Mouse (Mus musculus) adrenal gland, adult 2 months (tissue): Measurements from ENCODE around the gene Gckr. TPM values are rescaled to one million over a fixed set of nuclear protein-coding genes. Genes with fewer than 3 reads are reported as not detected.
"Not testable (repeated sequence)": the region's sequence is repeated elsewhere in the genome, so short reads cannot be mapped to it uniquely, and the experiment has no call there.

Source experiments
- DNase-seq: peaks from one replicate; pipeline ENCODE4 v3.0.0; 2021
- polyA plus RNA-seq: library from polyadenylated mRNA; depleted of rRNA; stranded (reverse); fragments of >200 nt; gene quantifications from 2 replicates; pipeline ENCODE4 v1.2.3, GENCODE M21; 2012; rRNA removed
- total RNA-seq, 2 experiments: library from RNA; stranded (reverse); gene quantifications; 2 replicates each; pipeline ENCODE4 v1.2.3; 2021

The Gckr gene
- total and polyA plus RNA-seq, 3 experiments: 0.20 to 0.61 TPM; not detected in 1

DNA sequence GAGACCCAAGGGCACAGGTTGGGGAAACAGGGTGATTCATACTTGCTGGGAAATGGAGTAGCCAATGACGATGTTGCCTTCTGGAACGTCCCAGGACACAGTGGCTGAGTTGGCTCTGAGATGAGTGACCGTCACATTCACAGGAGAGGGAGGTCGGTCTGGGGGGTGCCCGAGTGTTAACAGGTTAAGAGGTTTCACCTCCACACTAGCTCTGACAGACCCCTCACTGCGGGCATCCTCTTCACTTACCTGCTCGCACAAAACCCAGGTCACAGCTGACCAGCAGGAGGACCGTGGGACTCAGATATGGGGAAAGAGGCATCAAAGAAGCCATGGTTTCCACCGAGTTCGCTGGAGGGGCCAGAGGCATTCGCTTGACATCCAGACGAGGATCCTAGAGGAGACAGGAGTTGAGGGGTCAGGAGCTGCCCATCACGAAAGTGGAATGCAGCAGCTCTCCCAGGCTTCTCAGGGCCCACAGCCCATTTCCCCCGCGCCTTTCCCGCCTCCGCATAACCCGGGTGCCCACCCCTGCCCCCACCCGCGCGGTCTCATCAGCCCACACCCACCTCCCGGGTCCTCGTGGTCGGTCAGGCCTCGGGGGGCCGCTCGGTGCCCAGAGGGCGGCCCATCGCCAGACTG lies 2.2 kb upstream of the Gckr start:
- DNase-seq: peak; percentile 55

DNA sequence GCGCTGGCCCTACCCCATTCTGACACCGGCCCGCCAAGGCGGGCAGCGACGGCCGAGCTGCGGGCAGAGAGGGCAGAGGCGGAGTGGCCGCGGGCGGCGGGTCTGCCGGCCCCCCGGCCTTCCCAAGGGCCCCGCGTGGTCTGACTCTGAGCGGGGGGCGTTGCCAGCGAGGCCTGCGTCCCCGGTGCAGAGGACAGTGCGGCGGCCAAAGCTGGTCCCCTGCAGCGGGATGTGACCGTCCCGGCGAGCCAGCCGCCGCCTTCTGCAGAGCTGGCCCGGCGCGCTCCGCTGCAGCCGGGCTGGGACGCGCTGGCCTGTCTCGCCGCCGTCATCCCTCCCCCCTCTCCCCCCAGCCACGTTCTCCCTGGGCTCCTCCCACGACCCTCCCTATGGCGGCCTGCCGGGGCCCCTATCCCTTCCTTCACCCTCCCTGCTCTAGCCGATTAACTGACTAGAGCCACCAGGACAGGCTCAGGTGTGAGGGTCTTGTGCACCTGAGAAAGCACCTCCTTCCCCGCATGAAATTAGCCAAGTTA lies 1.6 kb upstream of the Gckr start, which contains the start of gene Fndc4:
Fndc4 (minus strand) TSS at position 475 of the 536 bp plus-strand sequence.
- peak; percentile 48 for DNase-seq

DNA sequence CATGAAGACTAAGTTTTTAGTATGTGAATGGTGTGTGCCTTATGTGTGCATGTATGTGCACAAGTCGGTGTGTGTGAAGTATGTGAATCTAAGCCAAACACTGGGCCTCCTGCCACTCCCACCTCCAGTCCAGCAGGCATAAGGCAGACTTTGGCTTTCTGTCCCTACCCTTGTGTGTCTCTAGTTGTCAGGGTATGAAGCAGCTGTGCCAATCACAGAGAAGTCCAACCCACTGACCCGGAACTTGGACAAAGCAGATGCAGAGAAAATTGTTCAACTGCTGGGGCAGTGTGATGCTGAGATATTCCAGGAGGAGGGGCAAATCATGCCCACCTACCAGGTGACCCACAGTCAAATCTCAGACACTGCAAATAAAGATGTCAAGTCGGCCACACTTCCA lies 738 bp downstream of the Gckr start:
- no peak for DNase-seq

DNA sequence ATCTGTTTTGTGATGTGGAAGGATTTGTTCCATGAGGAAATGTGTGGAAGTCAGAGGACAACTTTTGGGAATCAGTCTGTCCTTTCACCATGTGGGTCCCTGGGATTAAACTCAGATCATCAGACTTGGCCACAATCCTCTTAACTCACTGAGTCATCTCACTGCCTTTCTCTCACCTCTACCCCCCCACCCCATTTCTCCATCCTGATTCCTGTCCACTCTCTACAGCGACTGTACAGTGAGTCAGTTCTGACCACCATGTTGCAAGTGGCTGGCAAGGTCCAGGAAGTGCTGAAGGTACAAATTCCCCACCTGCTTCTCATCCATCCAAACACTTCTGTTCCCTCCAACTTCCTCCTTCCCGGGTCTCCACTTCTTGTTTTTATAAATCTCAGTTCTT lies 1.2 kb downstream of the Gckr start:
- DNase-seq: no peak

DNA sequence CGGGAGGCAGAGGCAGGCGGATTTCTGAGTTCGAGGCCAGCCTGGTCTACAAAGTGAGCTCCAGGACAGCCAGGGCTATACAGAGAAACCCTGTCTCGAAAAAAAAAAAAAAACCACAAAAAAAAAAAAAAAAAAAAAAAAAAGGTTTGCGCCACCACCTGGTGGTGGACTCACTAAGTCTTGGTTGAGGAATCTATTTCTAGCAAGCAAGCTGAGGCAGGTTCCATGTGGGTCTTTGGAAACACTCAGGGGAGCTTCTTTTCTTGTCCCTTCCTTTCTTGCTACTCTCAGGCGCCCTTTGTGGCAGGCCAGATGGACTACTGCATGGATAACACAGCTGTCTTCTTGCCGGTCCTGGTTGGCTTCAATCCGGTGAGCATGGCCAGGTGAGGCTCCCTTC lies 4.6 kb downstream of the Gckr start:
- DNase-seq: no peak

DNA sequence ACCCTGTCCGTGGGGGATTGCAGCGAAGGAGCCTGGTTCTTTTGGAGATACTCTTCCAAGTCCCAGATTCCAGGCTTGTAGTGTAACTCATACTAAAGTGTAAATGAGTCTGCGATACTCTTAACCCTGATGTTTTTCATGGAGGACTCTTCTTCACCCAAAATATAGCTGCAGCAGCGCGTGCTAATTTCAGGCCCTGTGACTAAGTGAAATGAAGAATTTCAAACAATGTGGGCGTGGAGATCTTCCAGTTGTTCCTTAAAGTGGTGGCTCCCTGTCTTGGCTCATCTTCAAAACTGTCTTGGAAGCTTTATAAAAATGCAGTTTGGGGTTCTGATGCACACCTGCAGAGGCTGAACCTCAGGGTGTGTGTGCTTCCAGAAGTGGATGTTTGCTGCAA lies 5.8 kb downstream of the Gckr start:
- DNase-seq: no peak

DNA sequence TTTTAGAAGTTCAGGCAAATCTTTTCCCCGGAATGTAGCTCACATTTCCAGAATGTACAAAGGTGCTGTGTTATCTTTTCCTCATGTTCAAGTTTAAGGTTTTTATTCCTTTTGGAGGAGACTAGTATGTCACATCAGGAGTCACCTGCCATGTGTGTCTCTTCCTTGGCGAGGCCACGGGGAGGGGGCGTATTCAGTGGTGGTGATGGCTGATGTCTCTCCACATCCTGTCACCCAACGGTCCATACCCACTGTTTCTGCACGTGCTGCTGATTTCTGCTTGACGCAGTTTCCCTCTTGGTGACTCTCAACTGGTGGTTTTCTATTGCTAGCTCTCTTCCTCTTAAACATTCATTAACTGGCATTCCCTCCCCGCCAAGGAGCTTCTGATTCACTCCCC lies 15.6 kb downstream of the Gckr start:
- DNase-seq: no peak

DNA sequence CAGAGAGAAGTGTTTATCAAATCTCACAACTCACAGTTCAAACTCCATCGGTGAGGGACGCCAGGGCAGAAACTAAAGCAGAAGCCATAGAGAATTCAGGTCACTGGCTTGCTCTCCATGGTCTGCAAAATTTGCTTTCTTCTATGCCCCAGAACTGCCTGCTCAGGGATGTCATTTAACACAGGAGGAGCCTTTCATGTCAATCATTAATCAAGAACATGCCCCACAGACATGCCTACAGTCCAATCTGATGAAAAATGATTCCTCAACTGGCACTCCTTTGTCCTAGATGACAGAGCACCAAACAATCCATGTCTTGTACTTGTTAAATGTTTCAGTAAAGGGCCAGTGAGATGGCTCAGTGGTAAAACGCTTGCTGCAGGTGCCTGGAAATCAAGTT lies 25.5 kb downstream of the Gckr start:
- DNase-seq: no peak

DNA sequence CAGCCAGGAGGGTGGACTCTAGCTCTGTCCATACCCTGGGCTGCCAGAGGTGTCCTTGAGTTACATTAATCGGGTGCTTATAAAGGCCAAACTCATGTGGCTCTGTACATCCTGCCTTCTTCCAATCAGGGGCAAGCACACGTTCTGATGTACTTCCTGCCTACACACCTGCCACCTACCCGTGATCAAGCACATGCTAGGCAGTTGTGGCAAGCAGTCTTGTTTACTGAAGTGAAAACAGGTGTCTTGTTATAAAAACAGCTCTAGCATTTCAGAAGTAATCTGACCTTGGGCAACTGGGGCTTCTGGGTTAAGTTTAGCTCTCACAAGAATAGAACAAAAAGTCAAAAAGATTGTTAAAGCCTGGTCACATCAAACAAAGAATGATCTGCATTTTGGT lies 26.8 kb downstream of the Gckr start:
- DNase-seq: no peak

DNA sequence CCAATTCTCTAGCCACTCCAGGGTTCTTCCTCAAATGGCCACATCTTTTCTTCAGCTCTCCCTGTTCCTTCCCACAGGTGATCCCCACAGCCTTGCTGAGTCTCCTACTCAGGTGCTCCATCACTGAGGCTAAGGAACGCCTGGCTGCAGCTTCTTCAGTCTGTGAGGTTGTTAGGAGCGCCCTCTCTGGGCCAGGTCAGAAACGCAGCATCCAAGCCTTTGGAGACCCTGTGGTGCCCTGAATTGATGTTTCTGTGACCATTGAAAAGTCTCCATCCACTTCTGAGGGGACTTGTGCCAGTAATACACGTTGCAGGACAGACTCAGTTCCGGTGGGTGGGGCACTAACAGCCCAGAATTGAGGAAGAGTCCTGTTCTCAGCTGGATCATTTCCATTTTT lies 29.6 kb downstream of the Gckr start:
- DNase-seq: peak; percentile 4

DNA sequence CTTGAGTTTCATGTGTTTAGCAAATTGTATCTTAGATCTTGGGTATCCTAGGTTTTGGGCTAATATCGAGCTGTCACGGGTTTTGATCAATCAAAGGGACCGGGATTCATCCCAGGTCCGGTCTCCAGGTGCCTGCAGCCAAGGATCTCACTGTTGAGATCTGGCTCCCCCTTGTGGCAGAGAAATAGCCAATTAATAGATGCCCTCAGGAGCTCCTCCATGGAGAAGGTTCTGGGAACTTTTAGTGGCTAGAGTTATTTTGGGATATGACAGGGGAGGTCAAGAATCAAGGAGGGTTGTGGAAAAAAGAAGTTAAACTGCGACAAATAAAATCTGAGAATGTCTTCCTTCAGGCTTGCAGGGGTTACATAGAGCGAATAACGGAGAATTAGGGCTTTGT lies 31.0 kb downstream of the Gckr start:
- peak; percentile 64 for DNase-seq

DNA sequence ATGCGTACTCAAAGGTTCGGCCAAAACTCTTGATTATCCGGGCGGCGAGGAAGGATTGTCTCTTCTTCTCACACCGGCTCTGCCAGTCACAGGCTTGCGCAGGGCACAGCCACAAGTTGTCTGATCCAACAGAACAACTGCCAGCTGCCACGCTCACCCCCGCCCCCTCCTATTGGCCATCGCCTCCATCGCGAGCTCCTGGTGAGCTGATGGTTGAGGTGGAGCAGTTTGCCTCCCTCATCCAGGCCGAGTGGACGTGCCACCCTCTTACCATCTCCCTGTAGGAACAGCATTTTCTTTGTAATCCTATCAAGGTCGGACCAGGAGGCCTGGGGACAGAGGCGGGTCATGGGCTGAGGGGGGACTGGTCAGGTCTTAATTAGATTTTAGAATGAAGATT lies 60.3 kb downstream of the Gckr start:
- DNase-seq: not testable (repeated sequence)

DNA sequence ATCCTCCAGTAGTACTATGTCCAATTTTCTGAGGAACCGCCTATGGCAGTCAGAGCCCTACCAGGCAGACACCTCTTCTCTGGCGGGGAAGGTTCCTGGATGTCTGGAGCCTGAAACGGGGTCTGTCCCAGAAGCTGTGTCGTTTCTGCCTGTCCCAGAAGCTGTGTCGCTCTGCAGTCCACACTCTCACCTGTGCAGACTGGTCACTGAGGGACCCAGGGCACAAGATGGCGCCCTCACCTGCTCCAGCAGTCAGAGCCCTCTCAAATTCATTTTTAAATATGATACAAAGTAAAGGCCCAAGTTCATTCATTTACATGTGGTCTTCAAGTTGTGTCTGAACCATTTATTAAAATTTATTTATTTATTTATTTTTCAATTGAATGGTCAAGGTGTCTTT lies 63.7 kb downstream of the Gckr start:
- no peak for DNase-seq

Other genes starting within 250 kb of the Gckr start
- gene Atraid, start 249.1 kb upstream of the Gckr start, total RNA-seq: 100 to 1,000 TPM; 117 to 125 TPM
- 101 and 114 TPM in 2 replicates for gene Atraid, start 249.1 kb upstream of the Gckr start, polyA plus RNA-seq
- gene Slc5a6, start 248.5 kb upstream of the Gckr start, total RNA-seq: 10 to 100 TPM; 27.7 to 39.6 TPM
- gene Slc5a6, start 248.5 kb upstream of the Gckr start, polyA plus RNA-seq: 88.3 and 93.5 TPM in 2 replicates
- gene Cad, start 242.7 kb upstream of the Gckr start, total RNA-seq: 10 to 100 TPM; 17.5 to 33.1 TPM
- gene Cad, start 242.7 kb upstream of the Gckr start, polyA plus RNA-seq: 43.2 and 48.0 TPM in 2 replicates
- gene Dnajc5g, start 191.2 kb upstream of the Gckr start, total RNA-seq: not detected
- gene Dnajc5g, start 191.2 kb upstream of the Gckr start, polyA plus RNA-seq: not detected in 2 replicates
- gene Slc30a3, start 189.2 kb upstream of the Gckr start, total RNA-seq: not detected
- not detected in 2 replicates for gene Slc30a3, start 189.2 kb upstream of the Gckr start, polyA plus RNA-seq
- not detected for gene Trim54, start 180.7 kb upstream of the Gckr start, total RNA-seq
- gene Trim54, start 180.7 kb upstream of the Gckr start, polyA plus RNA-seq: not detected in 2 replicates
- not detected for gene Ucn, start 158.6 kb upstream of the Gckr start, total RNA-seq
- not detected in 2 replicates for gene Ucn, start 158.6 kb upstream of the Gckr start, polyA plus RNA-seq
- 10 to 100 TPM; 71.0 to 72.1 TPM for gene Mpv17, start 143.2 kb upstream of the Gckr start, total RNA-seq
- 127 and 137 TPM in 2 replicates for gene Mpv17, start 143.2 kb upstream of the Gckr start, polyA plus RNA-seq
- gene Gm29609, start 117.5 kb upstream of the Gckr start, total RNA-seq: 1 to 10 TPM; 1.1 to 1.4 TPM
- gene Gm29609, start 117.5 kb upstream of the Gckr start, polyA plus RNA-seq: 0.52 and 0.94 TPM in 2 replicates
- gene Gtf3c2, start 117.3 kb upstream of the Gckr start, total RNA-seq: 10 to 100 TPM; 51.9 to 67.4 TPM
- 34.8 and 47.8 TPM in 2 replicates for gene Gtf3c2, start 117.3 kb upstream of the Gckr start, polyA plus RNA-seq
- gene Snx17, start 104.2 kb upstream of the Gckr start, total RNA-seq: 100 to 1,000 TPM in 1 of 2 experiments, 10 to 100 TPM in 1; 85.7 to 115 TPM
- gene Snx17, start 104.2 kb upstream of the Gckr start, polyA plus RNA-seq: 85.1 and 92.2 TPM in 2 replicates
- gene Eif2b4, start 104.0 kb upstream of the Gckr start, total RNA-seq: 10 to 100 TPM; 39.5 to 45.7 TPM
- gene Eif2b4, start 104.0 kb upstream of the Gckr start, polyA plus RNA-seq: 26.8 and 35.7 TPM in 2 replicates
- gene Zfp513, start 95.1 kb upstream of the Gckr start, total RNA-seq: 10 to 100 TPM; 28.5 to 29.5 TPM
- 75.5 and 77.8 TPM in 2 replicates for gene Zfp513, start 95.1 kb upstream of the Gckr start, polyA plus RNA-seq
- gene Ppm1g, start 76.8 kb upstream of the Gckr start, total RNA-seq: 100 to 1,000 TPM; 105 TPM
- 174 and 197 TPM in 2 replicates for gene Ppm1g, start 76.8 kb upstream of the Gckr start, polyA plus RNA-seq
- 10 to 100 TPM; 78.2 to 84.9 TPM for gene Nrbp1, start 56.6 kb upstream of the Gckr start, total RNA-seq
- 180 and 229 TPM in 2 replicates for gene Nrbp1, start 56.6 kb upstream of the Gckr start, polyA plus RNA-seq
- gene Gm9970, start 56.2 kb upstream of the Gckr start, total RNA-seq: not detected
- gene Gm9970, start 56.2 kb upstream of the Gckr start, polyA plus RNA-seq: 3.7 and 3.9 TPM in 2 replicates
- gene Krtcap3, start 45.8 kb upstream of the Gckr start, total RNA-seq: 1 to 10 TPM; 2.2 to 4.5 TPM
- 13.3 and 13.6 TPM in 2 replicates for gene Krtcap3, start 45.8 kb upstream of the Gckr start, polyA plus RNA-seq
- gene Ift172, start 6.3 kb upstream of the Gckr start, total RNA-seq: 10 to 100 TPM; 28.9 to 38.1 TPM
- 29.5 and 30.1 TPM in 2 replicates for gene Ift172, start 6.3 kb upstream of the Gckr start, polyA plus RNA-seq
- 10 to 100 TPM; 11.1 to 20.8 TPM for gene Fndc4, start 1.4 kb upstream of the Gckr start, total RNA-seq
- gene Fndc4, start 1.4 kb upstream of the Gckr start, polyA plus RNA-seq: 25.0 and 28.6 TPM in 2 replicates
- gene Zfp512, start 155.0 kb downstream of the Gckr start, total RNA-seq: 10 to 100 TPM; 14.2 to 22.2 TPM
- gene Zfp512, start 155.0 kb downstream of the Gckr start, polyA plus RNA-seq: 4.9 and 5.1 TPM in 2 replicates
- under 1 TPM in 1 of 2 experiments, not detected in 1; 0.14 TPM for gene 4930548H24Rik, start 188.3 kb downstream of the Gckr start, total RNA-seq
- not detected in 2 replicates for gene 4930548H24Rik, start 188.3 kb downstream of the Gckr start, polyA plus RNA-seq
- 10 to 100 TPM; 28.6 to 36.3 TPM for gene Gpn1, start 197.3 kb downstream of the Gckr start, total RNA-seq
- 38.4 and 48.8 TPM in 2 replicates for gene Gpn1, start 197.3 kb downstream of the Gckr start, polyA plus RNA-seq
- 10 to 100 TPM; 27.9 to 31.2 TPM for gene Slc4a1ap, start 229.6 kb downstream of the Gckr start, total RNA-seq
- gene Slc4a1ap, start 229.6 kb downstream of the Gckr start, polyA plus RNA-seq: 13.9 and 16.4 TPM in 2 replicates
- 10 to 100 TPM; 15.7 to 20.1 TPM for gene Supt7l, start 230.4 kb downstream of the Gckr start, total RNA-seq
- gene Supt7l, start 230.4 kb downstream of the Gckr start, polyA plus RNA-seq: 11.7 and 13.0 TPM in 2 replicates